8 mouse cellular contexts compared by ENCODE assay signal in the genomic region with DNA sequence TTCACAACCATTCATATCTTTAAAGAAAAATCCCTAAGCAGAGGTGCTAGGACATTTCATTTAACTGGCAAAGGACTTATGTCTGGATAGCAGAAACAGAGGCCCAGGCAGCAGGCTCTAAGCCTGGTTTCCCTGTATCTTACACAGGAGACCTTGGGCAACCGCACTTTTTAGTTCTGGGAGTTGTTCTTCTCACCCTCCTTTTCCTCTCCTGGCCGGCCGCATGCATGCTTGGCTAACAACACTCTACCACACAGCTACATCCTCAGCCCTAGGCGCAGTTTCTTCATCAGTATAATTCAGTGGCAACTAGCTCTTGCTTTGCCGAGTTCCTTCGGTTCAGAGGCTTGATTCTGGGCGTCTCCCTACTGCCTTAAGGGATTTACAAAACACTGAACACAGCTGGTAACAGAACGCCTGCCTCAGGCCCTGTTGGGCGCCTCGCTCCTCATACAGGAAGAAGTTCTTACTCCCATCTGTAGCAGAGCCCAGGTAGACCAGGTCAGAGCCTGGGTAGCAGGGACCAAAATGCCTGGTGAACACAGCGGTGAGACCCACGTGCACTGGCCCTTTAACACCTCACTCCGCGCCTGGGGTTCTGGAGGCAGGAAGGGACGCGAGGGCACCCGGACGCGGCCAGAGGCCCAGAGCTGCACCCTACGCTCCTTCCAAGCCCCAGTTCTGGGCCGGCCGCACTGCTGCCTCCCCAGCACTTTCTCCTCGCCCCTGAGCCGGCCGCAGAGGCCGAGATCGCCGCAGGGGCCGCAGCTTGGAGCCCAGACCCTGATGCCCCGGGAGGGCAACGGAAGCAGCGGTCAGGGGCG. TPM values are rescaled to one million over a fixed set of nuclear protein-coding genes. Genes with fewer than 3 reads are reported as not detected.
DNase-seq lines count a peak whose midpoint lies in the region; ATAC-seq and TF ChIP-seq lines count a peak whose summit lies in the region.

No protein-coding gene starts in this region.

- H3K4me3 ChIP-seq in lung, embryonic 14.5 days (ENCODE audit: low read depth, low read length) = peak overlapping the region; percentile 84
- peak overlapping the region; percentile 90 for H3K4me3 ChIP-seq in forebrain, embryonic 10.5 days
- H3K4me3 ChIP-seq in limb, embryonic 14.5 days (replicated peaks; ENCODE audit: low read length) = peak overlapping the region; percentile 65
- peak overlapping the region; percentile 79 for H3K4me3 ChIP-seq in midbrain, postnatal 0 days (ENCODE audit: low read depth, low read length)

- H3K36me3 ChIP-seq in lung, embryonic 14.5 days (ENCODE audit: insufficient read depth) = no peaks in the 10 kb centered on the region
- no peaks in the 10 kb centered on the region for H3K36me3 ChIP-seq in forebrain, embryonic 10.5 days (replicated peaks)
- no peaks in the 10 kb centered on the region for H3K36me3 ChIP-seq in limb, embryonic 14.5 days (ENCODE audit: control insufficient read depth, insufficient read depth, low read length)
- H3K36me3 ChIP-seq in midbrain, postnatal 0 days (ENCODE audit: insufficient read depth, low read length) = no peaks in the 10 kb centered on the region

- peak; percentile 65 for ATAC-seq in lung, embryonic 14.5 days (ENCODE audit: insufficient read depth)
- peak; percentile 31 for ATAC-seq in limb, embryonic 14.5 days (ENCODE audit: low FRiP score, low read depth)
- peak; percentile 77 for ATAC-seq in midbrain, postnatal 0 days (ENCODE audit: low FRiP score)

- DNase-seq in lung, embryonic 14.5 days = peak; percentile 42
- no peak for DNase-seq in lung, postnatal 4 days
- peak; percentile 84 for DNase-seq in ZHBTc4 (ENCODE audit: low read depth, low spot score)
- peak; percentile 29 for DNase-seq in forebrain, embryonic 10.5 days (ENCODE audit: extremely low spot score, low spot score)
- peak; percentile 26 for DNase-seq in heart, postnatal 25 days (ENCODE audit: low spot score)
- peak; percentile 19 for DNase-seq in limb, embryonic 14.5 days (ENCODE audit: low spot score)
- DNase-seq in midbrain, postnatal 0 days (ENCODE audit: low spot score) = no peak
- no peak for DNase-seq in cerebellum, adult 11-12 months

- intact Hi-C loops in heart, postnatal 25 days (cut with DNase I) = no loop called here

- peak overlapping the region; percentile 99 for H3K4me2 ChIP-seq in lung, embryonic 14.5 days
- peak overlapping the region; percentile 98 for H3K4me2 ChIP-seq in limb, embryonic 14.5 days (replicated peaks; ENCODE audit: low read depth, low read length, severe bottlenecking)
- H3K4me2 ChIP-seq in midbrain, postnatal 0 days (ENCODE audit: low read depth, low read length, poor library complexity, severe bottlenecking) = peak overlapping the region; percentile 97

- H3K27ac ChIP-seq in lung, embryonic 14.5 days (ENCODE audit: low read depth) = peak overlapping the region; percentile 50; the same call in 1 of the 2 replicates
- H3K27ac ChIP-seq in forebrain, embryonic 10.5 days = peak overlapping the region; percentile 84
- H3K27ac ChIP-seq in limb, embryonic 14.5 days (replicated peaks; ENCODE audit: low read depth, low read length) = no peak overlapping the region
- peak overlapping the region; percentile 92 for H3K27ac ChIP-seq in midbrain, postnatal 0 days (ENCODE audit: low read depth, low read length)

- no peaks in the 10 kb centered on the region for H3K9me3 ChIP-seq in lung, embryonic 14.5 days (ENCODE audit: low read depth, low read length)
- H3K9me3 ChIP-seq in forebrain, embryonic 10.5 days = no peaks in the 10 kb centered on the region
- no peaks in the 10 kb centered on the region for H3K9me3 ChIP-seq in limb, embryonic 14.5 days (ENCODE audit: control insufficient read depth, low read length)
- H3K9me3 ChIP-seq in midbrain, postnatal 0 days (ENCODE audit: low read length) = no peaks in the 10 kb centered on the region

- WGBS in lung, embryonic 14.5 days = 3% methylated on average over 33 of the region's 33 CpGs
- WGBS in forebrain, embryonic 10.5 days = 2% methylated on average over 33 of the region's 33 CpGs
- WGBS in limb, embryonic 14.5 days = 4% methylated on average over 22 of the region's 33 CpGs
- 2% methylated on average over 33 of the region's 33 CpGs for WGBS in midbrain, postnatal 0 days

- H3K27me3 ChIP-seq in lung, embryonic 14.5 days (ENCODE audit: insufficient read depth, low read length) = peaks cover 3% of the 10 kb centered on the region; the same call in 1 of the 2 replicates
- H3K27me3 ChIP-seq in forebrain, embryonic 10.5 days (ENCODE audit: poor library complexity, severe bottlenecking) = peaks cover 23% of the 10 kb centered on the region
- H3K27me3 ChIP-seq in limb, embryonic 14.5 days (ENCODE audit: control insufficient read depth, insufficient read depth, low read length) = no peaks in the 10 kb centered on the region
- no peaks in the 10 kb centered on the region for H3K27me3 ChIP-seq in midbrain, postnatal 0 days (ENCODE audit: insufficient read depth, low read length)

- no peak for TF ChIP-seq POLR2A in limb, embryonic 14.5 days (IDR thresholded peaks at IDR 0.05; ENCODE audit: borderline replicate concordance, extremely low read depth, insufficient read depth, insufficient read length)

- H3K9ac ChIP-seq in lung, embryonic 14.5 days = peak overlapping the region; percentile 80
- H3K9ac ChIP-seq in limb, embryonic 14.5 days (ENCODE audit: low read depth, low read length, severe bottlenecking) = peak overlapping the region; percentile 71
- H3K9ac ChIP-seq in midbrain, postnatal 0 days (replicated peaks; ENCODE audit: low read length, poor library complexity, severe bottlenecking) = peak overlapping the region; percentile 96

- TF ChIP-seq CTCF in lung, embryonic 14.5 days (IDR thresholded peaks at IDR 0.05; ENCODE audit: low read depth) = no peak
- TF ChIP-seq CTCF in midbrain, postnatal 0 days (IDR thresholded peaks at IDR 0.05) = no peak

- H3K4me1 ChIP-seq in lung, embryonic 14.5 days (ENCODE audit: insufficient read depth) = no peaks in the 10 kb centered on the region
- peaks cover 32% of the 10 kb centered on the region for H3K4me1 ChIP-seq in forebrain, embryonic 10.5 days
- peaks cover 9% of the 10 kb centered on the region; the same call in 1 of the 2 replicates for H3K4me1 ChIP-seq in limb, embryonic 14.5 days (ENCODE audit: control insufficient read depth, insufficient read depth, low read length)
- peaks cover 6% of the 10 kb centered on the region; the same call in 1 of the 2 replicates for H3K4me1 ChIP-seq in midbrain, postnatal 0 days (ENCODE audit: insufficient read depth, low read length)

RNA-seq across cellular contexts. Expression of a gene that starts 7.7 kb away (rescaled TPM):
- 7.9 and 9.8 TPM in 2 replicates for polyA plus RNA-seq in lung, embryonic 14.5 days (2014; fragmentation: Nextera tagmentation; extraction: Ambion mirVana)
- 6.4 and 6.5 TPM in 2 replicates for polyA plus RNA-seq in forebrain, embryonic 10.5 days (2016; fragmentation: Nextera tagmentation; extraction: Ambion mirVana)
- 10 to 100 TPM; 12.4 to 13.9 TPM for total RNA-seq in heart, postnatal 25 days (2021)
- 23.0 and 23.4 TPM in 2 replicates for polyA plus RNA-seq in limb, embryonic 14.5 days (2012; rRNA removed)
- 14.1 and 17.1 TPM in 2 replicates for polyA plus RNA-seq in limb, embryonic 14.5 days (2014; fragmentation: Nextera tagmentation; extraction: Ambion mirVana)
- 30.6 and 32.1 TPM in 2 replicates for total RNA-seq in midbrain, postnatal 0 days (2014; rRNA removed)
- 22.0 and 24.5 TPM in 2 replicates for polyA plus RNA-seq in midbrain, postnatal 0 days (2015; fragmentation: Nextera tagmentation; extraction: Ambion mirVana)

RNA-seq across cellular contexts. Expression of a gene that starts 56.1 kb away (rescaled TPM):
- polyA plus RNA-seq in lung, embryonic 14.5 days (2014; fragmentation: Nextera tagmentation; extraction: Ambion mirVana) = 4.5 and 5.2 TPM in 2 replicates
- 1.1 TPM in 2 replicates for polyA plus RNA-seq in forebrain, embryonic 10.5 days (2016; fragmentation: Nextera tagmentation; extraction: Ambion mirVana)
- 100 to 1,000 TPM; 810 to 852 TPM for total RNA-seq in heart, postnatal 25 days (2021)
- polyA plus RNA-seq in limb, embryonic 14.5 days (2012; rRNA removed) = 4.3 and 6.3 TPM in 2 replicates
- 8.1 TPM in 2 replicates for polyA plus RNA-seq in limb, embryonic 14.5 days (2014; fragmentation: Nextera tagmentation; extraction: Ambion mirVana)
- total RNA-seq in midbrain, postnatal 0 days (2014; rRNA removed) = 2.1 and 7.2 TPM in 2 replicates
- polyA plus RNA-seq in midbrain, postnatal 0 days (2015; fragmentation: Nextera tagmentation; extraction: Ambion mirVana) = 6.8 and 8.3 TPM in 2 replicates

Comparison
In these comparisons a context has a peak if more than half of its experiments do, and no peak if none do; other contexts are left out.
1. DNase-seq: peak in lung, embryonic 14.5 days (single experiment), ZHBTc4 (single experiment), forebrain, embryonic 10.5 days (single experiment), heart, postnatal 25 days (single experiment) and limb, embryonic 14.5 days (single experiment); none in lung, postnatal 4 days (0 of 2), midbrain, postnatal 0 days (single experiment) and cerebellum, adult 11-12 months (single experiment).
2. Peak in every context shown above with its lines, with median percentiles within 50 percentile points of each other: ATAC-seq, H3K4me2 ChIP-seq, H3K4me3 ChIP-seq and H3K9ac ChIP-seq.